Mouse (Mus musculus): ENCODE results near the gene Deaf1.

Gene Deaf1

DNA sequence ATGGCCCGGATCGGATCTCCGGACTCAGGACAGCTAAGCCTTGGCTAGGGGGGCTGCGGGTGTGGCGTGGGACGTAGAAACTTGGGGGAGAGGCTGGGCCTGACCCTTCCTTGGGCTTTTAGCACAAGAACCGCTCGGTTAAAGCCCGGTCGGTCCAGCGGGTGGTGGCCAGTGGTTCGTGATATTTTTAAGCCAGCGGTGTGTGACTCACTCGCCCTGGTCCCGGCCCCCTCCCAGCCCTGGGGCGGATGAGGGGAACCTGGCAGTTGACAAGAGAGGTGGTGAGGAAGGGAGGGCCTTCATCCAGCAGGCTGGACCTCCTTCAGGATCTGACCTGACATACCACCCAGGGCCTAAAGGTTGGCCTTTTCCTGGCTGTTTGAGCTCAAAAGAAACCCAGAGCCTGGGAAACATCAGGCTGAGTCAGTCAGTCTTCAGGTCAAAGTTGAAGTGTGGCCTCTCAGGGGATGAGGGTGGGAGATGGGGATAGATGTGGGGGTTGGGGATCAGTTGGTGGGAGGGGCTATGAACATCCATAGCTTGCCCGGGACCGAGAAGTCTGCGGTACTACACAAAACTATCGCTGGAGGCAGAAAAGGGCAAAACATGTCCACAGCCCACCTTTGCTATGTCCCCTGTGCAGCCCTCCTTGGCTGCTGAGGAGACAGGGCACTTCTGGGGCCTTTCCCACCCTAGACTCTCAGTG, 11.9 kb upstream of the Deaf1 start:
- in situ Hi-C loops (cut with MboI, MseI), result no loop called here

DNA sequence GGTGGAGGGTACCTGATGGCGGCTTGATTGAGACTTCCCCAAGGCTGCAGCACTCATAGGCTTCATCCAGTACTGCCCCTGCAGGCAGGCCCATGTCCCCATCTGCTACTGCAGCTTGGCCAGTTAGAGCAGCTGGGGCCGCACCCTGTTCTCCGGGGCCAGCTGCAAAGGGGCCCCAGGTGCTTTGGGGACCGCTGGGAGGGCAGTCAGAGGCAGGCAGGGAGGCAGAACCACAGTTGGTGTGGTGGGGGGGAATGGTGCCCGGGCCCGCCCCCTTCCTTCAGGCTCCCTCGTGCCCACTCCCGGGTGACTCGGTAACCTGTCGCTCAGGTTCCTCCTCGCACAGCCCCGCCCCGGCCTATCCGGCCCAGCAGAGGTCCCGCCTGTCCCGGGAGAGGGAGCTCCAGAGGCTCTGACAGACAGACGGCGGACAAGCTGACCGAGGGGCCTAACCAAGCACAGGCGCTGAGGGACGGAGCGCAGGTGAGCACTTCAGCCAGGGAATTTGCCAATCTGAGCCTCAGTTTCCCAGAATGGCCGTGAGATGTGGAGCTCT, 11.2 kb upstream of the Deaf1 start, which contains the start of gene Eps8l2:
Gene Eps8l2, plus strand, starts transcription at position 305 of the 556 bp plus-strand sequence.
- in situ Hi-C loops (cut with MboI, MseI), result no loop called here

DNA sequence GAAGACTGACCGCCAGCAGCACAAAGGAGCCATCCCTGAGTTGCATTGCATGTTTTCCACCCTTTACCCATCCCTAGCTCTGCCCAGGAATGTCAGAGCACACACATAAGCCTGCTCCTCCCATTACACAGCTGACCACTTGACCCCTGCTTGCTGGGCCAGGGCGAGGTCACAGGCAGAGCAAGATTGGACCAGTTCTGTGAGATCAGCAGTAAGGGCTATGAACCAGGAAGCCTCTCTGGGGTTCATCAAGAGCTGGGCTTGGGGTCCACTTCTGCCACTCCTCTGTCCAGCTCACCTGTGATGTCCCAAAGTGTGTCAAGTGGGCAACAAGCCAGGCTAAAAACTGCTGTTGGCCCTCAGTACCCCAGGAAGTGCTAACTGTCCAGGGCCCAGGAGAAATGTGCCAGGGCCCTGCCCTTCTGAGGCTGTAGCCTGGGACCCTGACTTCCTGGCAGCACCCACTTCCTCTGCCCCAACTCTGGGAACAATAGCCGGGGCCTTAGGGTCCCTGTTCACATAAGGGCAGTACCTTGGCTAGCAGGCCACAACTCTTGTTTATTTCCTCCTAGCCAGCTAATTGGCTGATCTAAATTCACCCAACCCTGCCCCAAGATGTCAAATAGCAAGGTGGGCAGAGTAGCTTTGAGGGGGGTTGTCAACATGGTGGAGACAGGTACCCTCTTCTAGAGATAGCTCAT, 10.4 kb upstream of the Deaf1 start:
- in situ Hi-C loops (cut with MboI, MseI), result no loop called here

DNA sequence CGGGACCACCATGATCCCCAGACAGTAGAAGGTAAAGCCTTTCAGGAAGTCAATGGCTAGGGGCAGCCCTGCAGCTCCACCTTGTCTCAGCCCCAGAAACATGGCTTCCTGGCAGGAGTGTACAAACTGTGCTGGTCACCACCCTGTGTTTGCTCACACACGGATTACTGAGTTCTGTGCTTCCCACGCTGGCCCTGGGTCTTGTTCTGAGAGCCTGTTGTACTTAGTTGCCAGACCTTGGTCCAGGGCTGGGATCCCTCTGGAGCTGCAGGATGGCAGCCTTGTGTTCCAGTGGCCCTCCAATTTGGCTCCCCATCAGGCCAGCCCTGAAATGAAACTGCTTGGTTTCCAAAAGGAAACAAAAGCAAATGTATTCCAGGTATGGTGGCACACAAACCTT, 8.8 kb upstream of the Deaf1 start:
- in situ Hi-C loops (cut with MboI, MseI), result no loop called here

DNA sequence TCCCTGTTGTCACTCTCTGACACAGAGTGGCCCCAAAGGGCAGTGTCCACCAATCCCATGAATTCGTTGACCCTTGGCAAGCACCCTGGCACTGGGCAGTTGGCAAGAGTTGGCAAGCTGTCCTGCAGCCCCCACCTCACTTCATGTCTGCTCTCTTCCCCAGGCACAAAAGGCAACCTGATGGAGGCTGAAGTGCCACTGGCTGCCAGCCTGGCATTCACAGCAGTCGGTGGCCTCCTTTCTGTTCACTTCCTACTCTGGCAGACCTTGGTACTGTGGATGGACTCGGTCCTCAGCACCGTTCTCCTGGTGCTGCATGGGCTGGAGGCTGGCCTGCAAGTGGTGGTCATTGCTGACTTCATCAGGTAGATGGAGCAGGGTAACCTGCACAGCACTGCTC, 8.2 kb upstream of the Deaf1 start:
- in situ Hi-C loops (cut with MboI, MseI), result no loop called here

DNA sequence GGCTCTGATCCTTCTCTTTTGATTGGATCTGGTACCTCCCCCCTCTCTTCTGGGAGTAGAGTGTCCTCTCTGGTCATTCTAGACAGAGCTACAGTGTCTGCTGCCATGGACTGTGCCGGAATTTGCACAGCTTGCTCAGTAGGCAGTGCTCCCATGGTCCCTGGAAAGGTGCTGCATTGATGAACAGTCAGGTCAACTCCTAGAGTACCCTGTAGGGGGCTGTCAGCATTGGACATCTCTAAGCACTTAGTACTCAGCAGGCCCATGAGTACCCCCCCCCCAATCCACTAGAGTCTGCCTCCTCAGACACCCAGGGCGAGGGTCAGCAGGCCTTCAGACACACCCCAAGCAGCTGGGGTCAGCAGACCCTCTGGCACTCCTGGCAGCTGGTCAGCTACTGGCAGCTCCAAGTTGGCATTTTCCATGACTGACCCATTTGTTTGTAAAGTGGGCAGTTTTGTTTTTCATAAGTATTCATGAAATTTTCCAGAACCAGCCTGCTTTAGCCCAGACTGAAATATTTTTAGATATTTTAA, 7.6 kb upstream of the Deaf1 start:
- in situ Hi-C loops (cut with MboI, MseI), result no loop called here

DNA sequence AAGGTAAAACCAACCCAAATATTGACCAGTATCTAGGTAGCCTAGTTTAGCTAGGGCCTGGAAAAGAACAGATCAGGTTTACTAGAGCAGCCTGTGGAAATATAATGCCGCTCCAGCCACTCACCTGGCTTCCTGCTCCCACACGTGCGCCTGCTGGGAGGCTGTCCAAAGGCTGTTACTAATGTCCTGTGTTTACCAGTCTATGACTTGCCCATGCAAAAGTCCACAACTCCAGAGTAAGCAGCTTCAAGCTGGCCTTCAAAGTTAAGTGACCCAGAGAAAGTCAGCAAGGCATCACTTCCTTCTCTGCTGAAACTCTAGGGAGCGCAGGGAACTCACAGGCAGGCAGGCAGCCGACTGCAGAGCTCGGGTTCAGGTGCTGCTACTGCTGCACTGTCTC, 4.5 kb upstream of the Deaf1 start:
- in situ Hi-C loops (cut with MboI, MseI), result no loop called here

DNA sequence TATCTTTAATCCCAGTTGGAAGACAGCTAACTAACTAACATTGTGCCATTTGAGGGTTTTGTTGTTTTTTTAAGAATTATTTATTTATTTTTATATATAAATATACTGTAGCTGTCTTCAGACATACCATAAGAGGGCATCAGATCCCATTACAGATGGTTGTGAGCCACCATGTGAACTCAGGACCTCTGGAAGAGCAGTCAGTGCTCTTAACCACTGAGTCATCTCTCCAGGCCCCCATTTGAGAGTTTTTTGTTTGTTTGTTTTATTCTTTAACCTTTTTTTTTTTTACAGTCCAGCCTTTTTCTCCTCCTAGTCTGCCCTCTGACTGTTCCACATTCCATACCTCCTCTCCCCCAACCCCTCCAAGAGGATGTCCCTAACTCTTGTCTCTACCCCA, 3.2 kb upstream of the Deaf1 start:
- in situ Hi-C loops (cut with MboI, MseI), result no loop called here

DNA sequence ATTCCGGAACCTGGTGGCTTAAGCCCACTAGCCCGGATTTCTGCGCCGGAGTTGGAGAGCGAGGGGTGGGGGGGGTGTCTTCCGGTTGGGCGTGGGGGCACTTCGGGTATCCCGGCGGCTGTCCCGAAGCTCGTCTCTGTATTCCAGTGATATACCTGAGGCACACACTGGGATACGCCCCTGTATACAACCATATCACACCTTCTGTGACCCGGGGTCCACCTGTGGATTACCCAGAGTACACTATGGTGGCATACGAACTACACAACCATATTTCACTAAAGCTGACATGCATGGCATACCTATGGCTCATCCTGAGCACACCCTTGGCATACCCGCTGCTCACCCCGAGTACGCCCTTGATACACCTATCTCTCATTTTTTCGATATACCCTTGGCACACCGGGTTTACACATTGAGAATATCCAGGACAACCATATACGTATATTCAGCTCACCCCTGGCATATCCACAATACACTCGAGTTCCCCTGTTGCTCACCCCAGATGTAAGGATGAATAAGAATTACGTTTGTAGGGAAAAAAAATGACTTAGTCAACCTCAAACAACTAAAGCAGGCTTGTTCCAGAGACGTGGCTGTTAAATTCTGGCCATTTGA, 992 bp upstream of the Deaf1 start:
- in situ Hi-C loops (cut with MboI, MseI), result no loop called here

DNA sequence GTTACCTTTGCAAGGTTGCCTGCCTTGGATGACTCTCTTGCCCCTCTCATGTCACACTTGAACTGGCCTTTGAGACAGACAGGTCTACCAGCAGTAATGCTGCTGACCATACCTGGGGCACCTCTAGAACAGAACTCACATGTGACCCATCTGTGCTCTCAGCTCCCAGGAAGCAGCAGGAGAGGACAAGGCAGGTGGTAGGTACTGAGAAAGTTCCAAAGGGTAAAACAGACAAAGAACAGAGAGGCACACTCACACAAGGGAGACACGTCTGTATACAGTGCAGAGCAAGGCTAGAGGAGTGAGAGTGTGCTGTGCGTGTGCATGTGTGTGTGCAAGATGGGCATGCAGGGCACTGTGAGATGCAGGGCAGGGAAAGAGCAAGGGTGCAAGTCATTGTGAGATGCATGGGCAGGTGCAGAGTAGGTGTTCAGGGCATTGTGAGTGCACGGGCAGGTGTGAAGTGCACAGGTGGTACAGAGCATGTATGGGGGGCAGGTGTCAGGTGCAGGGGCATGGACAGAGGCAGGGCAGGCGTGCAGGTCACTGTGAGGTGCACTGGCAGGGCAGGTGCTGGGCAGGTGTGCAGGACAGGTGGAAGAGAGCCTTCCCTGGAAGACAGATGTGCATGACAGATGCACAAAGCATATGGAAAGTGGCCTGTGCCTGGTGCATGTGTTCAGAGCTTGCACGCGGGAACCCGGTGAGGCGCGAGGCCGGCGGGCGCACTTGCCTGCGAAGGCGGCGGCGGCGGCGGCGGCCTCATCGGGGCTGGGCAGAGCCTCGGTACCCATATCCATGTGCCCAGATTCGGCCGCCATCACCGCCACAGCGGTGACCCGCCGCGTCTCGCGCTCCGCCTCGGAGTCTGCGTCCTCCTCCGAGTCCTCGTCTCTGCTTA, 694 bp downstream of the Deaf1 start:
- in situ Hi-C loops (cut with MboI, MseI), result no loop called here

DNA sequence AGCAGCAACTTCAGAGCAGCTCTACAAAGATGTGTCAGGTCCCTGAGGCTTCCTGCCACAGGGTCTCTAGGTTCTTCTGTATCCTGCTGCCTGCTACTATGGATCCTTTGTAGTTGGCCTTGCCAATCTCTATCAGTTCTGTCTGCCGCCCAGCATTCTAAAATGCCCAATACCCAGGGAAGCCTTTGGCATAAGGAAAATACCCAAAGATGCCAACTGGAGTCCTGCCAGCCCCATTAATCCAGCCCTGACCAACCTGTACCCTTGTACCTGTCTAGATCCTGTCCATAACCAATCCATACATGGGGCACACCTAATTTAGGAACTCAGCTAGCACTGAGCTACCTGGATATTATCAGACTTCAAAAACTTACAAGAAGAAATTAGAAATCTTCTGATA, 2.8 kb downstream of the Deaf1 start:
- in situ Hi-C loops (cut with MboI, MseI), result no loop called here

DNA sequence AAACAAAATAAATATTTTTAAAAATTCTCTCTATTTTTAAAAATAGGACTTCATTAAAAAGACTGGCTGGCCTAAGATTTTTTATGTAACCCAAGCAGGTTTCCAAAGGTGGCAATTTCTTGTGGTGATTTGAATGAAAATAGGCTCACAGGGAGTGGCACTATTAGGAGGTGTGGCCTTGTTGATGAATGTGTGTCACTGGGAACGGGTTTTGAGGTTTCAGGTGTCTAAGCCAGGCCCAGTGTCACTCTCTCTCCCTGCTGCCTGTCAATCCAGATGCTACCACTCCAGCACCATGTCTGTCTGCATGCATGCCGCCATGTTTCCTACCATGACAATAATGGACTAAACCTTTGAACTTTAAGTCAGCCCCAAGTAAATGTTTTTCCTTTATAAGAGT, 8.0 kb downstream of the Deaf1 start:
- in situ Hi-C loops (cut with MboI, MseI), result no loop called here

DNA sequence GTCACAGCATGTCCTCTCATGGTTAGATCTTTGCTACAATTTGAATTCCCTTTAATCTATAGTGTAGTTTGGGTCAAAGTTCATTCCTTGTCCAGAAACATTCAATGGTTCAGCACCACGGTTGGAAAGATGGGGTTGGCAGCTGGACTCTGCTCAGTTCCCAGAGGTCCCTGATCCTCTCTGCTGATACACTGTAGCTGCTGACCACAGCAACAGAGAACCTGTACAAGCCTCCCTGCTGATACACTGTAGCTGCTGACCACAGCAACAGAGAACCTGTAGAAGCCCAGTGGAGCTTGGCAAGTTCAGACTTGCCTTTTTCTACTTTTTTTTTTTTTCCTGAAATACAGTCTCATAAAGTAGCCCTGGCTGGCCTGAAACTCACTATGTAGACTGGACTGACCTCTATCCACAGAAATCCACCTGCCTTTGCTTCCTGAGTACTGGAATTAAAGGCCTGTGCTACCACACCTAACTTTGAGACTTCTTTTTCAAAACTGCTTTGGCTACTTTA, 9.8 kb downstream of the Deaf1 start:
- in situ Hi-C loops (cut with MboI, MseI), result no loop called here

DNA sequence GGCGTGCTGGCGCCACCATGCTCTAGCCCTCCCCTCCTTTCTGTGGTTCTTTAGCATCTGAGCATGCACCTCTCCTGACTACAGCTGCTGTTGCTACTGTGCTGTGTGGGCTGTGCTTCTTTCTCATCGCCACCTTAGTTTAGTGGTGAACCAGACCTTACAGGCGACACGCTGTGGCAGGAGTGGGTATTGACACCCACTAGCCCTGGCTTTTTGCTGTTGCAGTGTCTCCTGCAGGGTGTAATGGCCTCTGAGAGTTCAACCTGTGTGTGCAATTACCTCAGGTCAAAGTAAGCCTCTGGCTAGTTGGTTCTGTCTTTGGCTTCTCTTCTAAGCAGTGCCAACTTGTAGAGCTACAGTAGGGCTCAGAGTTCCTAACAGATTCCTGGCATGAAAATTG, 11.5 kb downstream of the Deaf1 start:
- in situ Hi-C loops (cut with MboI, MseI), result no loop called here

DNA sequence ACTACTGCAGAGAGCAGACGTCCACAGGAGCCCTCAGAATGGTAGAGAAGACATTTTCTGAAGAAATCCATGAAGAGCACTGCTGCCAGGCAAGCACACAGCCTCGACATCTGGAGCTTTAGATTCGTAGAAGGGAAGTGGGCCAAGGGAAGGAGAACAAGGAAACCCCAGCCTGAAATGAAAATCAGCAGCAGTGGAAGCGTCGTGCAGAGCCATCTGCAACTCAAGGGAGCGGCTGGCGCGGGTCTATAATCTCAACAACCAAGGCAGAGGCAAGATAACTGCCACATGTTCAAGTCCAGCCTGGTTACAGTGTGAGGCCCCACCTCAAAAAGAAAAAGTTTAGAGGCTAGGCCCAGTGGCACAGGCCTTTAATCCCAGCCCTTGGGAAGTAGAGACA, 12.4 kb downstream of the Deaf1 start:
- in situ Hi-C loops (cut with MboI, MseI), result no loop called here

DNA sequence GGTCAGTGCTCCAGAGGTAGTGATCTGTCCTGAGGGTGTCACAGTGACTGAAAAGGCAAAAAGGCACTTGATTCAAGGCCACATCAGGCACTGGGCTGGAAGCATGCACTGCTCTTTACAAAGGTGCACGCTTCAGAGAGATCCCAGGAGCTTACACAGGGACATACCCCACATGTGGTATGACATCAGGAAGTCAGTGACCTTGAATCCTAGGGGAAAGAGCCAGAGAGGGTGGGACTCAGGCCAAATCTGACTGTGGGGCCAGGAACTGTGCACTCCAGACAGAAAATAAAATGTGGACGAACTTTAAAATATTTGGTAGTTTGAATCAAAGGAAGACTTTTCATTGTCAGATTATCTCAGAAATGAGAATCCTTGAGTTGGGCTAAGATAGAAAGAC, 13.1 kb downstream of the Deaf1 start:
- in situ Hi-C loops (cut with MboI, MseI), result no loop called here

DNA sequence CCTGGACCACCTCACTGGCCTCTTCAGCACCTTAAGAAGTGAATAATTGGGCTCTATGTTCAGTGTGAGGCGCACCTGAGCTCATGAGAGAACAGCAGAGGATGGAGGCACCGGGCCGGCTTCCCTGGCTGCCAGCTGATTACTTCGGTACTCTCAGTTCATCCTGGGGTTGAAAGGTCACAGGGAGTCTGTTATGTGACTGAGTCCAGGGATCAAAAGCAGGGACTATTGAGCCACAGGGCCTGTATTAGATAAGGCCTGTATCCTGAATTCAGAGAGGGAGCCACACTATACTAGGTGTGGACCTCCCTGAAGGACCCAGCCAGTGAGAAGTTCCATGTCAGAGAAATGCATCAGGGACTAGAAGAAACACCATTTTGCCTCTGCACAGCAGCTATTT, 23.0 kb downstream of the Deaf1 start:
- in situ Hi-C loops (cut with MboI, MseI), result no loop called here

DNA sequence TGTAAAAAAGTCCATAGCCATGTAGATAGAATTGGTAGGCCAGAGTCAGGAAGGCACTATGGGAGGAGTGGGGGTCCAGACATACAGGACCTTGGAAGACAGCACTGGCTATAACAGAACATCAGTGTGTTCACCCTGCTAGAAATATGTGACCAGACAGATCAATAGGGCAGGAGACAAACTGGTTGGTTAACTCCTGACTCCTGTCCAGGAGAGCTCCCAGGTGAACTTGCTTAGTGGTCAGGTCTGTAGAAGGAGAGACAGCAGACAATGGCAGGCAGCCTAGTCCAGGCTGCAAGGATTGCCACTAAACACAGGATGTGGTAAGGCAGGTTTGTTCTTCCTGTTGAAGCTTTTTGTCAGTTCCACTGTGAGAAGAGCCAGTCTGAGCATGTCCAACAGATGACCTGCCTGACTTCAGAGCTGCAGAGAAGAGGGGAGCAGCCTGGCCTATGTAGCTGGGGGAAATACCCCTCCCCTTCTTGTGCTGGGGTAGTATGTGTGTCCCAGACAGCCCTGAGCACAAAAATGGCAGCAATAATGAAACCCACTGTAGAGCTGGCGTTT, 24.7 kb downstream of the Deaf1 start:
- in situ Hi-C loops (cut with MboI, MseI), result no loop called here

DNA sequence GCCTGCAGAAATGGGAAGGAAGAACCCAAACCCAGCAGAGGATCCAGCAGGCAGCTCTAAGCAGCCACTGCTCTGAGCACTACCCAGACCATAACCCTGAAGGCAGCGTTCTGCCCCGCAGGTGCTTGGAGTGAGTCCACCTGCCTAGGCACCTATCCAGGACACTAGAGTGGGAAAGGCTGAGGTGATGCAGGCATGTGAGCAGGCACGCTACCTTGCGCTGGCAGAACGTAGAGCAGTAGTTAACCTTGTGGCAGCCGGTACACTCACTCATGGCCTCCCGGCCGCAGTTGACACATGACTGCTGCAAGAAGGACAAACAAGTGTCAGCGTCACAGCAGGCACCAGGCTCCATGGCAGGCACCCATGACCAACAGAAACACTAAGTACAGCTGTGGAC, 26.1 kb downstream of the Deaf1 start:
- in situ Hi-C loops (cut with MboI, MseI), result no loop called here

DNA sequence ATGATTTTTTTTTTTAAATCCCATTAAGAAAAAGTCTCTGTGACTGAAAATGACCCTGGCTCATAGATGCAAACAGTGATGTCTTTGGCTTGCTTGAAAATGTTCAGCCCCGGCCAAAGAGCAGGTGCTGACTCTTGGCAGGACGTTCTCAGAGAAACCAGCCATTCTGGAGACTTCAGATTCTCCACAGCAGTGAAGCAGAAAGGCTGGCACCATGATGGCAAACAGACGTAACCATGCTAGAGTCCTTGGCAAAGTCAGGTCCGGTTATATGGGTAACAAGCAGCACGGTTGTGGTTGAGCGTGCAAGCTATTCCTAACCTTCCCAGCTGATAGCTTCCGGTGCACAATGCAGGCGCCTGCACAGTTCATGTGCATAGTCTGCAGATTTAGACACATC, 28.3 kb downstream of the Deaf1 start:
- in situ Hi-C loops (cut with MboI, MseI), result no loop called here

Measured in T-helper 1 cell (primary cell).